Mouse (Mus musculus) heart, postnatal 14 days (tissue): ENCODE data around the gene Pi4ka. TPM values are rescaled to one million over a fixed set of nuclear protein-coding genes. Genes with fewer than 3 reads are reported as not detected.

Experiments
- DNase-seq, 2 experiments: peaks; one replicate each; pipeline ENCODE4 v3.0.0; 2021 to 2022
- intact Hi-C: fragments of 180-260 bp; cut with DNase I; formaldehyde crosslinking; loops from one replicate; pipeline ENCODE4 v1.15.1; 2025
- total RNA-seq, 2 experiments: library from RNA; stranded (reverse); gene quantifications; 2 replicates each; pipeline ENCODE4 v1.2.3; 2021

The Pi4ka gene
- total RNA-seq, 2 experiments from 2014 or later: 52.7 to 54.3 TPM

DNA sequence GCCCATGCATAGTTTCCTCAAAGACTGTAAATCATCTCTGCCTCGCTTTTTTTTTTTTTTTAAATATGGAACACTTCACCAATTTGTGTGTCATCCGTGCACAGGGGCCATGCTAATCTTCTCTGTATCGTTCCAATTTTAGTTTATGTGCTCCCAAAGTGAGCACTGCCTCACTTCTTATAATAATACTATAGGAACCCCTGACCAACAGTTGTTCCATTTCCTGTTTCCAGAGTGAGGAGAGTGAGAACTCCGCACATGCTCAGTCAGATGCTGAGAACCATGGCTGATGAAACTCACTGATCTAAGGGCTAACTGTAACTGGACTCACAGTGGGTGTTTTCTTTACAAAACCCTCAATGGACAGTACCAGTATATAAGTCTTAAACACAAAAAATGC lies 64.3 kb downstream of the Pi4ka start:
- intact Hi-C loops: no loop called here
- no peak for DNase-seq

DNA sequence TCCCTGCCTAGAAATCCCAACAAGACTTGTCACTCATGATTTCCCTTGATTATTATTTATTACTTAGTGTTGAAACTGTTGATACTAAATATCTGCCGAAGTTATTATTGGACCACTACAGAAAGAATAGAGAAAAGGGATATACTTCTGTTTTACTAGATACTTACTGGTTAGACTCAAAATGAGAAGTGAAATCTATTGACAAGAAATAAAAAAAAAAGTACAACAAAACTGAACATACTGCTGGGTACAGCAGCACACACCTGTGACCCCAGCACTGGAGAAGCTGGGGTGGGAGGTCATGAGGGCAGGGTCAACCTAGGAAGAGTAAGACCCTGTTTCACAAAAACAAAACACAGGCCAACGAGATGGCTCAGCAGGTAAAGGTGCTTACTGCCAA lies 65.4 kb downstream of the Pi4ka start:
- intact Hi-C loops: no loop called here
- DNase-seq: no peak

DNA sequence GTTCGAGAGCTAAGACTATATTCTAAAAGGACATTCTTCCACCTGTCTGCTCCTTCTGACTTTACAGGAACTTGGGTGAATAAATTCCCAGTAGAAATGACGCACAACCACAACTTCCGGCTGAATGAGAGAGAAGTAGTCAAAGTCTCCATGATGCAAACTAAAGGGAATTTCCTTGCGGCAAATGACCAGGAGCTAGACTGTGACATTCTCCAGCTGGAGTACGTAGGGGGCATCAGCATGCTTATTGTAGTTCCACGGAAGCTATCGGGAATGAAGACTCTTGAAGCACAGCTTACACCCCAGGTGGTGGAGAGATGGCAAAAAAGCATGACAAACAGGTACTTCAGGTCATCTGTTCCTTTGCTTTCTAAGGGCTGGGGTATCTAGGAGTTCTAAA lies 66.4 kb downstream of the Pi4ka start:
- intact Hi-C loops: no loop called here
- peak in 1 of 2 experiments; percentile 22 for DNase-seq

GRCm38 (mm10) chr16:17336089-17336488 lies 70.0 kb downstream of the Pi4ka start:
- intact Hi-C loops: no loop called here

DNA sequence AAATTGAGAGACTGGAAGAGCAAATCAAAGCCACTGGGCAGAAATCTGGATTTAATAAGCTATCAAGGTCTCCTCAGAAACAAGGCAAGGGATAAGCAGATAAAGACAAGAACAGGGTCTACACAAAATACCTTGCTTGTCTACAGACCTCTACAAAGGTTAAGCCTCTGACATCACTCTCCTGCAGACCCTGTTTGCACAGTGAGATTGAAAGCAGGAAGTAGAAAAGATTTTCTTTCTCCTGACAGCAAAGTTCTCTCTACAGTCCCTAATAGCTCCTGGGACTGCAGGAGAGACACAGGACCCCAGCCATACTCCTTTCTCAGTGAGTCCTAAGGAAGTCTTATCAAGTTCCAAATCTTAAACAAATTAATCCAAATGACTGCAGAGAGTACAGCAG lies 71.5 kb downstream of the Pi4ka start:
- no peak for DNase-seq
- intact Hi-C loops: no loop called here

More at GRCm38 (mm10) chr16:17336089-17336488, 70.0 kb downstream of the Pi4ka start:
- DNase-seq: peak in 1 of 2 experiments; percentile 24

DNA sequence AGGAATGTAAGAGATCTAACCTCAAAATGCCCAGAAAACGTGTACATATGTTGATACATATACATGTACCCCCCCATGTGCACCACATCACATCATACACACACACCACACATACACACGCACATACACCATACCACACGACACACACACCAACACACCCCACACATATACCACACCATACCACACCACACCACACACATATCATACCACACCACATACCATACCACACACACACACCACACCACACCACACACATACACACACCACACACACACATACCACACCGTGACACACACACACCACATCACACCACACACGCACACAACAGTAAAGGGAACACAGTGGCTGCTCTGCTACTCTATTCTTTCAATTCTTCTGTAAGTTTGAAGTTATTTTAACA lies 74.3 kb downstream of the Pi4ka start:
- DNase-seq: no peak
- intact Hi-C loops: no loop called here

GRCm38 (mm10) chr16:17331116-17331515 lies 75.0 kb downstream of the Pi4ka start, which contains the start of gene Serpind1:
Gene Serpind1, plus strand, starts transcription at chr16:17331371.
- intact Hi-C loops: no loop called here
- DNase-seq: no peak

- no peak for DNase-seq
- intact Hi-C loops: no loop called here
Observed at GRCm38 (mm10) chr16:17329848-17330570, 76.1 kb downstream of the Pi4ka start.

DNA sequence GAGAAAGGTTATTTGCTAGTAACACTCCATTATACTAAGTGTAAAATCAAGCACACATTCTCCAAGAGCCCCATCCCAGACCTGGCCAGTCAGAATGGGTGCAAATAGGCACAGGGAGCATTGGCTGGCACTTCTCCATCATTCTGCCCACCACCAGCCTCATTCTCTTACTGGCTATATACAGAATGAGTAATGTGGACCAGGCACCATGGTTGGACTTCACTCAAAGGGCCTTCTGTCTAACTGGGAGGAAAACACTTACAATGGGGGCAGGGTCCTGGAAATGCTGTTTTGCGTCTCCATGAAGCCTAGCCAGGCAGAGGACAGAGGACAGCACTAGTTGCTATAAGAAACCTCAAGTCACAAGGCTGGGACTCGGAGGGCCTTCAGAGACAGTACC lies 80.0 kb downstream of the Pi4ka start:
- DNase-seq: no peak
- intact Hi-C loops: no loop called here

- intact Hi-C loops: no loop called here
- DNase-seq: no peak
Observed at GRCm38 (mm10) chr16:17324745-17325144, 81.4 kb downstream of the Pi4ka start.

- intact Hi-C loops: no loop called here
- DNase-seq: peak; percentile 10 to 29
Observed at GRCm38 (mm10) chr16:17321481-17321880, 84.6 kb downstream of the Pi4ka start.

- intact Hi-C loops: no loop called here
- DNase-seq: no peak
Observed at GRCm38 (mm10) chr16:17316554-17316953, 89.6 kb downstream of the Pi4ka start.

DNA sequence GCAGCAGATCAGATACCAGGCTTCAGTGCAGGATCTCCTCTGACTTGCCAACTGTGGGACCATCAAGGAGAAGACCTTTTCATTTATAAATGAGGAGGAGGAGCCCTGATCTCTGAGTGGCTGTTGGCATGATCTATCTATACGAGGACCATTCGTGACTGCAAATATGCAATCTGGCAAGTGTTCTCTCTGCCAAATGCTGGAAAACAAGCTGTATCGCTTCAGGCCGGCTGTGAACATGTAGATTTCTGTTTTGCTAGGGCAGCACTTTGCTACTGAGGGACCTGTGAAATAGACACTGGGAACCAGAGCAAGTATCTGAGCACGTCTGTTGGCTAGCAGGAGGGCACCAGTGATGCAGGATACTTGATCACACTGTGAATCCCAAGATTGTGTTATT lies 93.6 kb downstream of the Pi4ka start:
- intact Hi-C loops: no loop called here
- no peak for DNase-seq

- intact Hi-C loops: no loop called here
- DNase-seq: no peak
Observed at GRCm38 (mm10) chr16:17309036-17309435, 97.1 kb downstream of the Pi4ka start.

- intact Hi-C loops: no loop called here
- DNase-seq: no peak
Observed at GRCm38 (mm10) chr16:17307461-17307860, 98.7 kb downstream of the Pi4ka start.

DNA sequence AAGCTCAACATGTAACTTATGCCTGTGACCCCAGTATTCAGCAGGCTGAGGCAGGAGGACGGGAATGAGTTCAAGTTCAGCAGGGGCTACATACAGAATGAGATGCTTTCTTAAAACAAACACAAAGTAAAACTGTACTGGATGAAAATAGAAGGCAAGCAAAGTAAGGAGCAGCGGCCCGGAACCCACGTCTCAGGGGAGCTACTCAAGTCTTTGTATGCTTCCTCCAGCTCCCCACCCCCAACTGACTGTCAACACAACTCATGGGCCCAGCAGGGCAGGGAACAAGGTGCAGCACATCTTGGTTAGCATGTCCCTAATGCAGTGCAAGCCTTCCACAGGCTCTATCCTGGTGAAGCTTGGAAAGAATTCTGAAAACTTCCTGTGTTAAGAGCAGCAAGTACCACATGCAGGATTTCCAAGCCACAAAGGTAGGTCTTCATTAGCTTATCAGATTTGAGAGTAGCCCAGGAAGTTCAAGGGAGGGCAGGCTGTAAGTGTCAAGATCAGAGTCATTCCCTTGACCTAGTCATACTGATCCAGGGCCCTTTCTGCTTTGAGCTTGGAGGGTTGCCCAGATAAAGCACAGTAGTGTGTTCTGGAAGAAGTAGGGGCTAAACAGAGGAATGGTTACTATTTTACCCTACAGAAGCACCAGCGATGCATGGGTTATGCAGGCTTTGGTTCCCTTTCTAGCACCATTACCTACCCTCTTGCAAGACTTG lies 102.4 kb downstream of the Pi4ka start:
- intact Hi-C loops: no loop called here

DNA sequence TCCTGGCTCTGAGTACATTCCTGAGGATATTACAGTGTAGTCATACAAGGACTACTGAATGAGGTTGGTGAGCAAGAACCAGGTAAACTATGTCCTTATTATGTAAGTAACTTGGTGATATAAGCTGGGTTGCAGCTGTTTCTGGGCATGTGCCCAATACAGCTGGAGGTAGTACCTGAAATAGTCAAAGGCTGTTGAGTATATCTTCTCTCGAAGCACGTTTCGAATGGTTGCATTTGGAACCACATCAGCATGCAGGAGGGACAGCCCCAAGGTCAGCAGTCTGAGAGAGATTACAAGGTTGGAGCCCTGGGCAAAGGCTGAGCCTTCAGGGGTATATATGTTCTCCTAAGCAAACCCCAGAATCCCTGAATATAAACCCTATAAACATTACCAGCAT lies 105.3 kb downstream of the Pi4ka start:
- DNase-seq: no peak
- intact Hi-C loops: no loop called here

More for the DNA sequence above, 102.4 kb downstream of the Pi4ka start:
- DNase-seq: no peak

- peak; percentile 74 to 84 for DNase-seq
- intact Hi-C loops: no loop called here
Observed at GRCm38 (mm10) chr16:17292751-17293150, 113.4 kb downstream of the Pi4ka start.

DNA sequence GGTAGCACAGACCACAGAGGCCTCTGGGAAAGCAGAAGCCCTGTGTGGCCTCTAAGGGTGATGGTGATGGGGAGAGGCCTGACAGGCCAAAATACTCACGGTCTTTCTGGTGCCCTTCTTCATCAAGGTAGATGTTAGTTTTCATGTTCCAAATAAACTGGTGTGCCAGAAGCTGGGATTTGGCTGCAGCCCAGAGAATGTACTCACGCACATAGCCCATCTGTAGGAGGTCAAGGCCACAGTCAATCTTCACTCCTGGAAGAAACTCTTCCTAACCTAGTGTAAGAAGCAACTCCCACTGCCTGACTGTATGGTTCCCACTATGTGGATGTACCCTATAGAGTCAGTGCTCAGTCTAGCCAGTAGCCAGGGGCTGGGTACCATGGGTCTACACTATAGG lies 115.1 kb downstream of the Pi4ka start:
- intact Hi-C loops: no loop called here
- DNase-seq: no peak

DNA sequence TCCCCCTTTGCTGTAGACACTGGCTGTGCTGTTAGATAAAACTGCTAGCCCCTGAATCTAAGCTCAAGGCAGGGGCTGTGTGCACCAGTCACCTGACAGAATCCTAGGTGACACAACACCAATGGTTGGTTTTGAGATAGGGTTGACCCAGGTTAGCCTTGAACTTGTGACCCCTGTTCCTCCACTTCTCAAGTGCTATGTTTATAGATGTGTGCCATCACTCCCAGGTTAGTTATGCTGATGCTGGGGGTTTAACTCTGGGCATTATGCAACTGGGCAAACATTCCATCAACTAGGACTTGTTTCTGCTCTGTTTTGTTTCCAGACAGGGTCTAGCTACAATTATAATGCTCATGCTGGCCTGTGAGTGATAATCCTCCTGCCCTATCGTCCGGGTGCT lies 119.0 kb downstream of the Pi4ka start:
- intact Hi-C loops: no loop called here
- DNase-seq: no peak

- intact Hi-C loops: no loop called here
- DNase-seq: no peak
Observed at GRCm38 (mm10) chr16:17283151-17283550, 123.0 kb downstream of the Pi4ka start.

GRCm38 (mm10) chr16:17280471-17280870 lies 125.6 kb downstream of the Pi4ka start:
- DNase-seq: no peak
- intact Hi-C loops: no loop called here
